Mouse (Mus musculus) B cell, adult 2 months (primary cell): ENCODE data around the gene Eri2.

Experiments
- DNase-seq, 2 experiments: peaks; one replicate each; pipeline ENCODE4 v3.0.0; 2022

Eri2 gene

GRCm38 (mm10) chr7:119793586-119794250, at the start of gene Eri2, which contains the start of gene Rexo5:
TSS of gene Eri2 (minus strand) at chr7:119794058.
TSS of gene Rexo5 (plus strand) at chr7:119794006.
- peak; percentile 86 to 87 for DNase-seq

- no peak for DNase-seq
Observed at GRCm38 (mm10) chr7:119841820-119842449, 48.1 kb upstream of the Eri2 start.

GRCm38 (mm10) chr7:119835996-119836777, 42.3 kb upstream of the Eri2 start:
- DNase-seq: no peak

- no peak for DNase-seq
Observed at GRCm38 (mm10) chr7:119835371-119835770, 41.5 kb upstream of the Eri2 start.

- no peak for DNase-seq
Observed at GRCm38 (mm10) chr7:119808723-119809122, 14.9 kb upstream of the Eri2 start.

GRCm38 (mm10) chr7:119807396-119807795, 13.5 kb upstream of the Eri2 start:
- no peak for DNase-seq

- DNase-seq: no peak
Observed at GRCm38 (mm10) chr7:119800991-119801390, 7.1 kb upstream of the Eri2 start.

GRCm38 (mm10) chr7:119800488-119800887, 6.6 kb upstream of the Eri2 start:
- DNase-seq: peak; percentile 33 to 41

GRCm38 (mm10) chr7:119795311-119795710, 1.5 kb upstream of the Eri2 start:
- no peak for DNase-seq

- DNase-seq: no peak
Observed at GRCm38 (mm10) chr7:119794251-119794638, 387 bp upstream of the Eri2 start.

GRCm38 (mm10) chr7:119789024-119789423, 4.8 kb downstream of the Eri2 start:
- peak; percentile 41 to 46 for DNase-seq

- DNase-seq: no peak
Observed at GRCm38 (mm10) chr7:119784908-119785307, 8.9 kb downstream of the Eri2 start.

- no peak for DNase-seq
Observed at GRCm38 (mm10) chr7:119783453-119783852, 10.4 kb downstream of the Eri2 start.

- no peak for DNase-seq
Observed at GRCm38 (mm10) chr7:119769895-119770294, 24.0 kb downstream of the Eri2 start.

- no peak for DNase-seq
Observed at GRCm38 (mm10) chr7:119766996-119767395, 26.9 kb downstream of the Eri2 start.

- no peak for DNase-seq
Observed at GRCm38 (mm10) chr7:119764377-119764776, 29.5 kb downstream of the Eri2 start.

GRCm38 (mm10) chr7:119762166-119762697, 31.6 kb downstream of the Eri2 start:
- DNase-seq: no peak

GRCm38 (mm10) chr7:119760527-119760951, 33.3 kb downstream of the Eri2 start, which contains the start of gene Acsm3:
TSS of gene Acsm3 (plus strand) at chr7:119760923.
- no peak for DNase-seq

- no peak for DNase-seq
Observed at GRCm38 (mm10) chr7:119753696-119754095, 40.2 kb downstream of the Eri2 start.

GRCm38 (mm10) chr7:119749942-119750341, 43.9 kb downstream of the Eri2 start:
- DNase-seq: no peak

GRCm38 (mm10) chr7:119748761-119749160, 45.1 kb downstream of the Eri2 start:
- no peak for DNase-seq

GRCm38 (mm10) chr7:119745869-119746268, 48.0 kb downstream of the Eri2 start:
- DNase-seq: no peak

- peak; percentile 14 to 34 for DNase-seq
Observed at GRCm38 (mm10) chr7:119744321-119744720, 49.5 kb downstream of the Eri2 start.
